Mouse (Mus musculus) ES-E14 (cell line): ENCODE results near the gene C77080. TPM values are rescaled to one million over a fixed set of nuclear protein-coding genes. Genes with fewer than 3 reads are reported as not detected.
"Not testable (repeated sequence)": the region's sequence is repeated elsewhere in the genome, so short reads cannot be mapped to it uniquely, and the experiment has no call there.

Experiments used
- DNase-seq: peaks from one replicate; pipeline ENCODE4 v3.0.0-alpha.2; 2013; ENCODE audit warnings: low read depth, low spot score
- H3K27ac ChIP-seq: 2 replicates; pipeline ENCODE4 v1.5.1; 2012; ENCODE audit warnings: low read depth, mild to moderate bottlenecking, low read length, moderate library complexity, mixed read lengths; ENCODE audit not compliant: poor library complexity, insufficient read depth, severe bottlenecking
- H3K36me3 ChIP-seq: 2 replicates; pipeline ENCODE4 v1.6.1; 2012; ENCODE audit warnings: mild to moderate bottlenecking, low read length, moderate library complexity, mixed read lengths; ENCODE audit not compliant: control insufficient read depth, poor library complexity, insufficient read depth, severe bottlenecking
- H3K4me1 ChIP-seq, 2 experiments: fragments of 150-350 bp in 1 of 2; sonication (generic) in 1 of 2; 2 replicates each; pipeline ENCODE4 v1.6.1; 2012; ENCODE audit warnings: low read length in 2 of 2, mild to moderate bottlenecking in 1 of 2, mixed read lengths in 1 of 2; ENCODE audit not compliant: control insufficient read depth in 2 of 2, insufficient read depth in 2 of 2, poor library complexity in 1 of 2
- H3K4me3 ChIP-seq, 2 experiments: fragments of 150-350 bp in 1 of 2; sonication (generic) in 1 of 2; 2 replicates each; pipeline ENCODE4 v1.5.1; 2012; ENCODE audit warnings: low read length in 2 of 2, low read depth in 1 of 2, mild to moderate bottlenecking in 1 of 2, mixed read lengths in 1 of 2; ENCODE audit not compliant: insufficient read depth in 1 of 2, poor library complexity in 1 of 2, severe bottlenecking in 1 of 2
- H3K9ac ChIP-seq: 2 replicates; pipeline ENCODE4 v1.6.1; 2012; ENCODE audit warnings: low read depth, mild to moderate bottlenecking, low read length, mixed read lengths; ENCODE audit not compliant: poor library complexity, insufficient read depth, severe bottlenecking
- H3K9me3 ChIP-seq: fragments of 150-350 bp; sonication (generic); 2 replicates; pipeline ENCODE4 v1.6.1; 2012; ENCODE audit warnings: low read depth, mild to moderate bottlenecking, low read length; ENCODE audit not compliant: control insufficient read depth, insufficient read depth
- CHD2 ChIP-seq: IDR thresholded peaks from 2 replicates; pipeline ENCODE4 v1.6.1; 2014; ENCODE audit warnings: mild to moderate bottlenecking, low read depth, low read length, inconsistent platforms
- HCFC1 ChIP-seq: IDR thresholded peaks from 2 replicates; pipeline ENCODE4 v1.6.1; 2012; ENCODE audit warnings: low read length, inconsistent platforms, borderline replicate concordance; ENCODE audit not compliant: insufficient read depth
- MAFK ChIP-seq: IDR thresholded peaks from 2 replicates; pipeline ENCODE4 v1.6.1; 2014; ENCODE audit warnings: mild to moderate bottlenecking, low read depth, low read length, inconsistent platforms; ENCODE audit not compliant: insufficient read depth
- ZC3H11A ChIP-seq: IDR thresholded peaks from 2 replicates; pipeline ENCODE4 v1.6.1; 2012; ENCODE audit warnings: low read depth, mild to moderate bottlenecking, inconsistent platforms, low read length, borderline replicate concordance
- ZNF384 ChIP-seq: IDR thresholded peaks from 2 replicates; pipeline ENCODE4 v1.6.1; 2012; ENCODE audit warnings: low read depth, low read length, inconsistent platforms
- in situ Hi-C, 2 experiments: fragments of 600-800 bp; cut with MboI; formaldehyde crosslinking; loops; one replicate each; pipeline ENCODE4 v1.15.1; 2025; ENCODE audit warnings: low sequenced_read_pairs in 2 of 2, inconsistent platforms in 1 of 2; ENCODE audit not compliant: unreplicated experiment in 2 of 2
- total RNA-seq: library from RNA; depleted of rRNA; stranded (reverse); fragments of 300-350 nt; gene quantifications from 2 replicates; pipeline ENCODE4 v1.2.3, GENCODE M21; 2012

The C77080 gene
- total RNA-seq, 1 experiment: 14.4 TPM

DNA sequence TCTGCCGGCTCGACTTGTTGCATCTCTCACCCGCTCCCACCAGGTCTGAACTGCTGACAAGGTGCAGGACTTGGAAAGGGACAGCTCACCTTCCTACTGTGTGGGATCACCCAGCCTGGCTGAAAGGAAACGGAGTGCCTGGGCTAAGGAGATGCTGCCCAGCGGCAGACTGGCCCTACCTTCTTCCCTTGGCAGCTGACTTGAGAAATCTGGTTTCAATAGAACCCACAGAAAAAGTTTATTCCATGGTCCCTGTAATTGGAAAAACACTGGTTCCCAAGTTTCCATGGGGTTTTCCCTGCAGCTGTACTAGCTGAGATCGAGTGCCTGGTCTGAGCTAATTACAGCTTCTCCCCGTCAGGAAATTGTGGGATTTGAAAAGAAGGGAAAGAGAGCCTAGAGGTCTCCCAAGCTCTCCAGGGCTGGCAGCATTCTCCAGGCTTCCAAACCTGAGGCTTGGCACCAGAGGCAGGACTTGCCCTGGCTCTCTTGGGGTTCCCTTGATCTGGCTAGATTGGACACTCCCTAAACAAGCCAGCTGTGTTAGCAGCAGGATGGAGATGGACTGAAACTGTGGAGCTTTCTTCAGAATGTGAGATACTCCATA lies 42.5 kb downstream of the C77080 start:
- TF ChIP-seq ZC3H11A: no peak
- TF ChIP-seq CHD2: no peak
- no peak for TF ChIP-seq ZNF384
- no peak for TF ChIP-seq MAFK
- TF ChIP-seq HCFC1: no peak
- Histone ChIP-seq H3K9ac (no peak overlapping the region), H3K4me3 (no peak overlapping the region), H3K27ac (no peak overlapping the region; the same call in 1 of the 2 replicates), H3K36me3 (peaks cover 82% of the 10 kb centered on the region), H3K4me1 (peaks cover 1 to 34% of the 10 kb centered on the region in 2 experiments; a peak in 2 of 4 replicates), H3K9me3 (no peaks in the 10 kb centered on the region)
- in situ Hi-C loops: no loop called here
- DNase-seq: no peak

DNA sequence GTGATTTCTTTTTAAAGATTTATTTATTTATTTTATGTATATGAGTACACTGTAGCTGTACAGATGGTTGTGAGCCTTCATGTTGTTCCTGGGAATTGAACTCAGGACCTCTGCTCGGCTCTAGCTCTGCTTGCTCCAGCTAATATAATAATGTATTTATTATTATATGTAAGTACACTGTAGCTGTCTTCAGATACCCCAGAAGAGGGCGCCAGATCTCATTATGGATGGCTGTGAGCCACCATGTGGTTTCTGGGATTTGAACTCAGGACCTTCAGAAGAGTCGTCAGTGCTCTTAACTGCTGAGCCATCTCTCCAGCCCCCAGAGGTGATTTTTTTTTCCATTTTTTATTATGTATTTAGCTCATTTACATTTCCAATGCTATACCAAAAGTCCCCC lies 48.7 kb downstream of the C77080 start:
- H3K4me3 ChIP-seq, H3K27ac ChIP-seq, in situ Hi-C loops, H3K9me3 ChIP-seq, DNase-seq, H3K4me1 ChIP-seq, H3K9ac ChIP-seq: not testable (repeated sequence)
- peaks cover 67% of the 10 kb centered on the region for H3K36me3 ChIP-seq

DNA sequence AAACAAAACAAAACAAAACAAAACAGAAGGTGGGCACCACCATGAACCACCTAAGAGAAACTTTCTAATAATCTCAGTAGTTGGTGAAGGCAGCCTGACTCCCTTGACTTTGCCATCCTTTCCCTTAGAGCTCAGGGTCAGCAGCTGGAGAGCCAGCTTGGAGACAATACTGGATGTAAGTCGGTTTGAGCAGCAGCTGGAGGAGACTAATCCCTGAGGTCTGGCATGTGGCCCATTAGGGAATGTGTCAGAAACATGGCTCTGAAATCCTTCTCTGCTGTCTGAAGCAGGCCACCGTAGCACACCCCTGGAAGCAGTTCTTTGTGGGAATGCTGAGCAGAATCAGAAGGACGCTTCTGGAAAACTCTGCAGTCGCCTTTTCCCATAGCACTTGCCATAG lies 49.7 kb downstream of the C77080 start:
- DNase-seq: no peak
- no peak overlapping the region for H3K27ac ChIP-seq
- no peak overlapping the region for H3K4me3 ChIP-seq
- in situ Hi-C loops: no loop called here
- TF ChIP-seq CHD2 (no peak), ZC3H11A (no peak), MAFK (no peak), HCFC1 (no peak), ZNF384 (no peak)
- peaks cover 62% of the 10 kb centered on the region for H3K36me3 ChIP-seq
- no peak overlapping the region for H3K9ac ChIP-seq
- no peaks in the 10 kb centered on the region for H3K9me3 ChIP-seq
- H3K4me1 ChIP-seq: 0 out of 4 replicates have a peak, but pooled peaks cover 0 to 2% of the 10 kb centered on the region in 2 experiments

DNA sequence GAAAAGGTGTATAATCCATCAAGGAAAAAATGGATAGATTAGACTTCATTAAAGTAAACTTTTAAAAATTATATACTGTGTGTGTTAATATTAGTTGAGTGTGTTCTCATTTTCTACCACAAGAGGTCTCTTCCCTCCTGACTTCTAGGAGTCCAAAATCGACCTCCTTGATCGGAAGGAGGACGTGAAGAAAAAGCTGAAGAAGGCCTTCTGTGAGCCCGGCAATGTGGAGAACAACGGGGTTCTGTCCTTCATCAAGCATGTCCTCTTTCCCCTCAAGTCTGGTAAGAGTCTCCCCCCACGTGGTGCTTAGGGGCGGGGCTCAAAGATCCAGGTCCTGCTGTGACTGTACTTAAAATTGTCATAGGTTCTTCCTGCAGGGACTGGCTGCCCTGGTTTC lies 51.7 kb downstream of the C77080 start:
- DNase-seq: no peak
- Histone ChIP-seq H3K27ac (no peak overlapping the region), H3K4me1 (0 out of 4 replicates have a peak, but pooled peaks cover 0 to 2% of the 10 kb centered on the region in 2 experiments), H3K4me3 (no peak overlapping the region), H3K9ac (no peak overlapping the region), H3K36me3 (peaks cover 59% of the 10 kb centered on the region), H3K9me3 (no peaks in the 10 kb centered on the region)
- TF ChIP-seq ZC3H11A (0 out of 2 replicates have a peak, but pooled peaks have one; percentile 42), MAFK (no peak)
- in situ Hi-C loops: no loop called here

DNA sequence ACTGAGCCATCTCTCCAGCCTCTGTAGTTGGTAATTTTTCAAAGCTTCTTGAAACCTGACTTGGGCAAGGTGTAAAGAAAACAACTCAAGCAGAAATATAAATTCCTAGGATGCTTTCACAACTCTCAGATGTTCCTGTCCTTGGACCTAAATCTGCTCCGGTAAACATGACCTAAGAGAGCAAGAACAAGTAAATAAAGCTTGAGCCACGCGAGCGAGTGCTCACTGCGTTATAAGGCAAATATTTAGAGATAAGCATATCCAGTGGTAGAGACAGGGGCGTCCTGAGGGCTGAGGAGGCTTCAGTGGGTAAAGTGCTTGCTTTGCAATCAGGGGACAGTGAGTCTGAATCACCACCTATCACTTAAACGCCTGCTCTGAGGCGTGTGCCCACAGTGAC lies 54.4 kb downstream of the C77080 start:
- H3K4me1 ChIP-seq: 0 out of 4 replicates have a peak, but pooled peaks cover 0 to 2% of the 10 kb centered on the region in 2 experiments
- no peak overlapping the region for H3K27ac ChIP-seq
- TF ChIP-seq HCFC1 (no peak), ZNF384 (no peak), CHD2 (no peak), ZC3H11A (no peak), MAFK (no peak)
- in situ Hi-C loops: no loop called here
- no peak overlapping the region for H3K4me3 ChIP-seq
- H3K36me3 ChIP-seq: peaks cover 55% of the 10 kb centered on the region
- no peak for DNase-seq
- no peaks in the 10 kb centered on the region for H3K9me3 ChIP-seq
- H3K9ac ChIP-seq: no peak overlapping the region
